Mouse (Mus musculus) megakaryocyte, embryonic 14.5 days (primary cell): Measurements from ENCODE around the gene Dgat2.

Source experiments
- FLI1 ChIP-seq: IDR thresholded peaks from 2 replicates; pipeline ENCODE4 v1.6.1; 2012; ENCODE audit warnings: low read length, inconsistent platforms, mixed read lengths
- GATA1 ChIP-seq: IDR thresholded peaks from 3 replicates; pipeline ENCODE4 v1.6.1; 2012; ENCODE audit warnings: mixed read lengths, low read length, inconsistent platforms, borderline replicate concordance

GRCm38 (mm10) chr7:99171730-99172463 is 10.6 kb downstream of the Dgat2 start:
- no peak for TF ChIP-seq GATA1
- no peak for TF ChIP-seq FLI1
